29 mouse cellular contexts compared by ENCODE assay signal in genomic region chr13:57525946-57526345, GRCm38 (mm10).
"Had no signal": no experiment of that assay in that cellular context is flagged by ENCODE, and none has a peak within 500 bp of the region (broad histone marks: within the 10 kb centered on the region; RNA-seq: fewer than 3 reads in every experiment).

No protein-coding gene starts in this region.

- H3K4me3 ChIP-seq: limb, embryonic 10.5 days; limb, embryonic 12.5 days; limb, embryonic 13.5 days; limb, embryonic 15.5 days; liver, embryonic 12.5 days; liver, embryonic 13.5 days; liver, embryonic 15.5 days; lung, embryonic 15.5 days; megakaryocyte, embryonic 14.5 days; midbrain, embryonic 10.5 days; midbrain, embryonic 12.5 days; midbrain, embryonic 13.5 days; midbrain, embryonic 15.5 days; myocyte; neural tube, embryonic 12.5 days; neural tube, embryonic 13.5 days had no signal

- H3K27me3 ChIP-seq: liver, embryonic 12.5 days; liver, embryonic 13.5 days; liver, embryonic 15.5 days; lung, embryonic 15.5 days; megakaryocyte, embryonic 14.5 days; midbrain, embryonic 15.5 days; neural tube, embryonic 12.5 days; neural tube, embryonic 13.5 days had no signal

- DNase-seq: left cerebral cortex, postnatal 4 days; liver; liver, embryonic 13.5 days; liver, postnatal 0 days; lung, adult 18-20 months; lung, adult 2 months; lung, embryonic 14.5 days; lung, postnatal 10 days; lung, postnatal 14 days; lung, postnatal 36 days; lung, postnatal 4 days; midbrain, embryonic 14.5 days had no signal

- H3K27ac ChIP-seq: limb, embryonic 10.5 days; limb, embryonic 12.5 days; limb, embryonic 13.5 days; limb, embryonic 15.5 days; liver, embryonic 12.5 days; liver, embryonic 13.5 days; liver, embryonic 14.5 days; liver, embryonic 15.5 days; lung, embryonic 15.5 days; macrophage; midbrain, embryonic 10.5 days; midbrain, embryonic 12.5 days; midbrain, embryonic 13.5 days; midbrain, embryonic 15.5 days; neural tube, embryonic 12.5 days; neural tube, embryonic 13.5 days had no signal

- H3K9ac ChIP-seq: limb, embryonic 12.5 days; limb, embryonic 13.5 days; limb, embryonic 15.5 days; liver, embryonic 12.5 days; liver, embryonic 13.5 days; liver, embryonic 14.5 days; liver, embryonic 15.5 days; liver, postnatal 0 days; lung, embryonic 14.5 days; lung, embryonic 15.5 days; midbrain, embryonic 12.5 days; midbrain, embryonic 13.5 days; midbrain, embryonic 15.5 days; neural tube, embryonic 12.5 days; neural tube, embryonic 13.5 days had no signal

- H3K36me3 ChIP-seq: limb, embryonic 10.5 days; limb, embryonic 12.5 days; limb, embryonic 13.5 days; limb, embryonic 15.5 days; liver, embryonic 12.5 days; liver, embryonic 13.5 days; liver, embryonic 15.5 days; lung, embryonic 15.5 days; midbrain, embryonic 10.5 days; midbrain, embryonic 12.5 days; midbrain, embryonic 13.5 days; midbrain, embryonic 15.5 days; neural tube, embryonic 12.5 days; neural tube, embryonic 13.5 days had no signal

- H3K4me1 ChIP-seq: limb, embryonic 15.5 days; liver, embryonic 15.5 days; lung, embryonic 15.5 days; megakaryocyte, embryonic 14.5 days; midbrain, embryonic 10.5 days; midbrain, embryonic 12.5 days; midbrain, embryonic 15.5 days; neural tube, embryonic 12.5 days had no signal

- H3K9me3 ChIP-seq: limb, embryonic 10.5 days; limb, embryonic 12.5 days; limb, embryonic 15.5 days; liver, embryonic 12.5 days; liver, embryonic 13.5 days; liver, embryonic 15.5 days; lung, embryonic 15.5 days; midbrain, embryonic 10.5 days; midbrain, embryonic 12.5 days; midbrain, embryonic 15.5 days; neural tube, embryonic 12.5 days; neural tube, embryonic 13.5 days had no signal
